ENCODE assay signal across 9 mouse cellular contexts in the genomic region with DNA sequence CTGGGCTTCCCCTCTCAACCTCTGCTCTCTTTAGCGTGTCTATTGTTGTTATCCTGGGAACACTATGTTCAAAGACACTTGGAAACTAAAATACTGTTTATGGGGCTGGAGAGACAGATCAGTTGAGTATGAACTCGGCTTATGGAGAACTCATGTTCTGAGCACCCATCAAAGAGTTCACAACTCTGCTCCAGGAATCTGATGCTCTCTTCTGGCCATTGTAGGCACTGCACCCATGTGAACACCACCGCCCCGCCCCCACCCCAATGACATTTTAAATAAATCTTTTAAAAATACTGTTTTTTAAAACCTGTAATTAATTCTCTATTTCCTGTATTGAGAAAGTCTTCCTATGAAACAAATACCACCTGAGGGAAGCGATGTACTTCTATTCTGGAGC. TPM values are rescaled to one million over a fixed set of nuclear protein-coding genes. Genes with fewer than 3 reads are reported as not detected.
A peak's percentile ranks its signal among the peaks of the same experiment; 100 is the strongest.
DNase-seq lines count a peak whose midpoint lies in the region; ATAC-seq and TF ChIP-seq lines count a peak whose summit lies in the region.
"Had no signal": no experiment of that assay in that cellular context is flagged by ENCODE, and none has a peak within 500 bp of the region (broad histone marks: within the 10 kb centered on the region; RNA-seq: fewer than 3 reads in every experiment).

No protein-coding gene starts in this region.

- WGBS in kidney, adult 2 months, result 24% methylated on average over 5 of the region's 5 CpGs
- whole genome bisulfite sequencing in kidney, embryonic 16.5 days, result 21% methylated on average over 5 of the region's 5 CpGs

- H3K4me2 ChIP-seq in kidney, embryonic 16.5 days (replicated peaks; ENCODE audit: low read depth, low read length), result no peak overlapping the region

- no peaks in the 10 kb centered on the region for H3K4me1 ChIP-seq in kidney, adult 2 months (ENCODE audit: control insufficient read depth, insufficient read depth, low read length)
- H3K4me1 ChIP-seq in kidney, embryonic 16.5 days (ENCODE audit: insufficient read depth, low read length), result no peaks in the 10 kb centered on the region
- H3K4me1 ChIP-seq in E14TG2a.4 (replicated peaks; ENCODE audit: low read depth, low read length), result no peaks in the 10 kb centered on the region
- H3K4me1 ChIP-seq in bone marrow macrophage, adult 2 months (ENCODE audit: control insufficient read depth, insufficient read depth, low read length), result no peaks in the 10 kb centered on the region

- H3K36me3 ChIP-seq in kidney, adult 2 months (ENCODE audit: control insufficient read depth, insufficient read depth, low read length), result no peaks in the 10 kb centered on the region
- no peaks in the 10 kb centered on the region for H3K36me3 ChIP-seq in kidney, embryonic 16.5 days (ENCODE audit: insufficient read depth, low read length)
- no peaks in the 10 kb centered on the region for H3K36me3 ChIP-seq in E14TG2a.4 (ENCODE audit: insufficient read depth, low read length)

- no peak for TF ChIP-seq POLR2A in kidney, adult 2 months (IDR thresholded peaks at IDR 0.05; ENCODE audit: low read depth, low read length)
- TF ChIP-seq POLR2A in bone marrow macrophage, adult 2 months (IDR thresholded peaks at IDR 0.05; ENCODE audit: borderline replicate concordance, low read depth, low read length), result no peak

- no peak overlapping the region for H3K4me3 ChIP-seq in kidney, adult 2 months (ENCODE audit: insufficient read depth, low read depth, low read length)
- H3K4me3 ChIP-seq in kidney, embryonic 16.5 days (ENCODE audit: low read length), result no peak overlapping the region
- H3K4me3 ChIP-seq in E14TG2a.4 (replicated peaks; ENCODE audit: low read length), result no peak overlapping the region
- H3K4me3 ChIP-seq in bone marrow macrophage, adult 2 months (ENCODE audit: insufficient read depth, low read length), result no peak overlapping the region
- H3K4me3 ChIP-seq: erythroblast, embryonic 14.5 days had no signal

- DNase-seq in kidney, adult 2 months, result peak; percentile 42
- DNase-seq in retina, postnatal 1 day, result peak; percentile 55
- DNase-seq in cerebellum, adult 8-10 months, result no peak
- no peak for DNase-seq in layer of hippocampus, adult 9-10 months (ENCODE audit: low spot score)

- no peak overlapping the region for H3K9ac ChIP-seq in kidney, embryonic 16.5 days (replicated peaks; ENCODE audit: low read length)

- no peaks in the 10 kb centered on the region for H3K9me3 ChIP-seq in kidney, embryonic 16.5 days (ENCODE audit: low read length)
- 0 out of 2 replicates have a peak, but pooled peaks cover 3% of the 10 kb centered on the region for H3K9me3 ChIP-seq in E14TG2a.4 (ENCODE audit: low read length)

- no peak for ATAC-seq in kidney, embryonic 16.5 days (ENCODE audit: low FRiP score, low TSS enrichment)
- peak; percentile 69 for ATAC-seq in inflammation-experienced regulatory T-cells, adult 6 months

- H3K27ac ChIP-seq in kidney, adult 2 months (ENCODE audit: insufficient read depth, low read depth, low read length), result no peak overlapping the region
- no peak overlapping the region for H3K27ac ChIP-seq in kidney, embryonic 16.5 days (ENCODE audit: low read length)
- H3K27ac ChIP-seq in bone marrow macrophage, adult 2 months (ENCODE audit: insufficient read depth, low read depth, low read length), result no peak overlapping the region

- no peaks in the 10 kb centered on the region for H3K27me3 ChIP-seq in kidney, adult 2 months (replicated peaks; ENCODE audit: control insufficient read depth, insufficient read depth, low read length)
- no peaks in the 10 kb centered on the region for H3K27me3 ChIP-seq in kidney, embryonic 16.5 days (ENCODE audit: insufficient read depth, low read length)
- peaks cover 4% of the 10 kb centered on the region; the same call in 1 of the 2 replicates for H3K27me3 ChIP-seq in E14TG2a.4 (ENCODE audit: insufficient read depth, low read length)

- TF ChIP-seq CTCF in kidney, adult 2 months (conservative IDR thresholded peaks at IDR 0.05; ENCODE audit: insufficient read depth, insufficient read length, low read depth, low read length), result peak; percentile 61
- TF ChIP-seq CTCF in E14TG2a.4 (conservative IDR thresholded peaks at IDR 0.05; ENCODE audit: low read length), result peak; percentile 58
- TF ChIP-seq CTCF in bone marrow macrophage, adult 2 months (IDR thresholded peaks at IDR 0.05; ENCODE audit: low read depth, low read length), result 0 out of 2 replicates have a peak, but pooled peaks have one; percentile 24

RNA-seq across cellular contexts. Expression of gene Cngb1, which starts 4.0 kb away (rescaled TPM):
- polyA plus RNA-seq in kidney, adult 2 months (2012; rRNA removed), result 0.38 and 1.1 TPM in 2 replicates
- 0.64 and 0.85 TPM in 2 replicates for polyA plus RNA-seq in kidney, embryonic 16.5 days (2015; fragmentation: Nextera tagmentation; extraction: Ambion mirVana)
- polyA plus RNA-seq in bone marrow macrophage, adult 2 months (2012; ENCODE audit: insufficient read depth, insufficient read length, missing spikeins), result 0.59 and 2.7 TPM in 2 replicates
- polyA plus RNA-seq in inflammation-experienced regulatory T-cells, adult 6 months (2017; shearing (Covaris generic)), result under 1 TPM in 1 of 3 experiments, not detected in 2; 0.32 TPM
- polyA plus RNA-seq: erythroblast, embryonic 14.5 days had no signal

RNA-seq across cellular contexts. Expression of gene Tepp, which starts 8.0 kb away (rescaled TPM):
- 0.22 and 0.41 TPM in 2 replicates for polyA plus RNA-seq in kidney, adult 2 months (2012; rRNA removed)
- 0.70 TPM in 1 of 2 replicates, not detected in the other for polyA plus RNA-seq in kidney, embryonic 16.5 days (2015; fragmentation: Nextera tagmentation; extraction: Ambion mirVana)
- not detected in 2 replicates for polyA plus RNA-seq in bone marrow macrophage, adult 2 months (2012; ENCODE audit: insufficient read depth, insufficient read length, missing spikeins)
- polyA plus RNA-seq in inflammation-experienced regulatory T-cells, adult 6 months (2017; shearing (Covaris generic)), result not detected
- polyA plus RNA-seq: erythroblast, embryonic 14.5 days had no signal

RNA-seq across cellular contexts. Expression of gene Zfp319, which starts 29.3 kb away (rescaled TPM):
- polyA plus RNA-seq in kidney, adult 2 months (2012; rRNA removed), result 6.2 and 6.5 TPM in 2 replicates
- polyA plus RNA-seq in kidney, embryonic 16.5 days (2015; fragmentation: Nextera tagmentation; extraction: Ambion mirVana), result 9.5 and 10.3 TPM in 2 replicates
- polyA plus RNA-seq in bone marrow macrophage, adult 2 months (2012; ENCODE audit: insufficient read depth, insufficient read length, missing spikeins), result 6.9 and 7.5 TPM in 2 replicates
- 1 to 10 TPM; 3.1 to 4.2 (median 3.6) TPM for polyA plus RNA-seq in inflammation-experienced regulatory T-cells, adult 6 months (2017; shearing (Covaris generic))

RNA-seq across cellular contexts. Expression of gene Usb1, which starts 29.7 kb away (rescaled TPM):
- polyA plus RNA-seq in kidney, adult 2 months (2012; rRNA removed), result 27.7 and 29.8 TPM in 2 replicates
- 59.0 and 61.7 TPM in 2 replicates for polyA plus RNA-seq in kidney, embryonic 16.5 days (2015; fragmentation: Nextera tagmentation; extraction: Ambion mirVana)
- 35.0 and 35.2 TPM in 2 replicates for polyA plus RNA-seq in bone marrow macrophage, adult 2 months (2012; ENCODE audit: insufficient read depth, insufficient read length, missing spikeins)
- 10 to 100 TPM; 59.7 to 62.9 (median 59.7) TPM for polyA plus RNA-seq in inflammation-experienced regulatory T-cells, adult 6 months (2017; shearing (Covaris generic))

RNA-seq across cellular contexts. Expression of gene Mmp15, which starts 49.7 kb away (rescaled TPM):
- polyA plus RNA-seq in kidney, adult 2 months (2012; rRNA removed), result 5.3 and 5.6 TPM in 2 replicates
- polyA plus RNA-seq in kidney, embryonic 16.5 days (2015; fragmentation: Nextera tagmentation; extraction: Ambion mirVana), result 8.9 and 9.4 TPM in 2 replicates
- polyA plus RNA-seq in bone marrow macrophage, adult 2 months (2012; ENCODE audit: insufficient read depth, insufficient read length, missing spikeins), result not detected in 2 replicates
- 1 to 10 TPM in 1 of 3 experiments, under 1 TPM in 2; 0.53 to 1.3 (median 0.63) TPM for polyA plus RNA-seq in inflammation-experienced regulatory T-cells, adult 6 months (2017; shearing (Covaris generic))

Comparison
In these comparisons a context has a peak if more than half of its experiments do, and no peak if none do; other contexts are left out.
1. DNase-seq: peak in kidney, adult 2 months (single experiment) and retina, postnatal 1 day (single experiment); none in cerebellum, adult 8-10 months (single experiment) and layer of hippocampus, adult 9-10 months (single experiment).
2. Peak in every context shown above with its lines, with median percentiles within 50 percentile points of each other: CTCF ChIP-seq.